Mouse (Mus musculus) thymus, adult 2 months (tissue): ENCODE measurements around the gene Hdac4.

Experiments used
- CTCF ChIP-seq: fragments of 200-500 bp; IDR thresholded peaks from 2 replicates; pipeline ENCODE4 v1.5.1; 2012; ENCODE audit warnings: mild to moderate bottlenecking, control low read depth, low read length, moderate library complexity, borderline replicate concordance; ENCODE audit not compliant: control insufficient read depth, poor library complexity, insufficient read depth; ENCODE audit errors: extremely low read depth
- POLR2A ChIP-seq: fragments of 200-500 bp; IDR thresholded peaks from 2 replicates; pipeline ENCODE4 v1.6.1; 2012; ENCODE audit warnings: mild to moderate bottlenecking, low read length, control low read depth, moderate library complexity; ENCODE audit not compliant: control insufficient read depth, poor library complexity, insufficient read depth; ENCODE audit errors: extremely low read depth

DNA sequence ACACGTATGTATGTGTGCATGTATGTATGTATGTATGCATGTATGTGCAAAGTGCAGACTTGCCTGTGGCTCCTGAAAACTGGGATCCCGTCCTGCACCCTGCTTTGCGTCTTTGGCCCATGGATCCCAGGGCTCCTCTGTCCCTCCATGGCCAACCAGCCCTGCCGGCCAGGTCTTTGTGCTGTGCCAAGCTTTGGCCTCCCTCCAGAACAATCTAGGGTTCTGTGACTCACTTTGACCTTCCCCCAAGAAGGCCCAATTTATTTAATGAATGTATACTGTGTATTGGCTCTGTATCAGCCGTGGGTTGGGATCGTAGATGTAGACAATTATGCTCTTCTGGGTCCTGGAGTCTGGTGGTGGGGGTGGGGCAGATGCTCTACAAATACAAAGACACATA lies 290.2 kb downstream of the Hdac4 start:
- no peak for TF ChIP-seq POLR2A
- TF ChIP-seq CTCF: no peak
